Mouse (Mus musculus): Measurements from ENCODE around the gene Shc3.

- no peak for TF ChIP-seq ZC3H11A (IDR thresholded peaks at IDR 0.05; ENCODE audit: low read depth, low read length)
- TF ChIP-seq CHD2 (IDR thresholded peaks at IDR 0.05; ENCODE audit: low read length), result no peak
- TF ChIP-seq POLR2A (IDR thresholded peaks at IDR 0.05; ENCODE audit: control insufficient read depth in 1 of 2, insufficient read depth in 1 of 2, low read depth in 1 of 2, low read length in 2 of 2, poor library complexity in 1 of 2), result no peak
- TF ChIP-seq CHD1 (IDR thresholded peaks at IDR 0.05; ENCODE audit: low read depth, low read length), result no peak
- no peak for TF ChIP-seq MAX (IDR thresholded peaks at IDR 0.05; ENCODE audit: low read length)
- TF ChIP-seq CTCF (IDR thresholded peaks at IDR 0.05 in 2 of 3, conservative IDR thresholded peaks at IDR 0.05 in 1 of 3; ENCODE audit: control insufficient read depth in 1 of 3, insufficient read depth in 1 of 3, low read depth in 2 of 3, low read length in 3 of 3, poor library complexity in 1 of 3, severe bottlenecking in 1 of 3), result no peak
- no peak for TF ChIP-seq USF2 (IDR thresholded peaks at IDR 0.05; ENCODE audit: borderline replicate concordance in 1 of 2, insufficient read depth in 1 of 2, low read depth in 1 of 2, low read length in 2 of 2)
- TF ChIP-seq MXI1 (IDR thresholded peaks at IDR 0.05; ENCODE audit: low read depth, low read length), result no peak
- no peak for TF ChIP-seq SIN3A (IDR thresholded peaks at IDR 0.05; ENCODE audit: low read length)
- TF ChIP-seq ELF1 (IDR thresholded peaks at IDR 0.05; ENCODE audit: low read depth, low read length), result no peak
- no peak for TF ChIP-seq BHLHE40 (IDR thresholded peaks at IDR 0.05; ENCODE audit: borderline replicate concordance, low read depth, low read length)
- no peak for TF ChIP-seq MYB (IDR thresholded peaks at IDR 0.05; ENCODE audit: low read depth, low read length)
- TF ChIP-seq EP300 (IDR thresholded peaks at IDR 0.05; ENCODE audit: low read depth in 1 of 2, low read length in 2 of 2), result no peak
Measured at GRCm38 (mm10) chr13:51442922-51443321, 126.3 kb downstream of the Shc3 start.
